Mouse (Mus musculus) hindbrain, embryonic 16.5 days (tissue): ENCODE data around the gene Dock4. TPM values are rescaled to one million over a fixed set of nuclear protein-coding genes. Genes with fewer than 3 reads are reported as not detected.
"Not testable (repeated sequence)": the region's sequence is repeated elsewhere in the genome, so short reads cannot be mapped to it uniquely, and the experiment has no call there.

ENCODE experiments used
- ATAC-seq: fragments of 200-750 bp; cut with Nextera tagmentation; 2 replicates; pipeline ENCODE4 v1.8.0; 2017; ENCODE audit warnings: moderate TSS enrichment, moderate library complexity
- H3K27ac ChIP-seq: fragments of 300-500 bp; sonication (generic); 2 replicates; pipeline ENCODE4 v1.5.1; 2014; ENCODE audit warnings: low read depth, mild to moderate bottlenecking, control low read depth, low read length, moderate library complexity
- H3K27me3 ChIP-seq: fragments of 300-500 bp; sonication (generic); replicated peaks from 2 replicates; pipeline ENCODE4 v1.6.1; 2014; ENCODE audit warnings: low read length; ENCODE audit not compliant: control insufficient read depth, insufficient read depth
- H3K36me3 ChIP-seq: fragments of 300-500 bp; sonication (generic); 2 replicates; pipeline ENCODE4 v1.6.1; 2014; ENCODE audit warnings: mild to moderate bottlenecking, low read length, moderate library complexity, mixed read lengths; ENCODE audit not compliant: control insufficient read depth, insufficient read depth
- H3K4me1 ChIP-seq: fragments of 300-500 bp; sonication (generic); 2 replicates; pipeline ENCODE4 v1.6.1; 2014; ENCODE audit warnings: low read depth, low read length; ENCODE audit not compliant: control insufficient read depth, insufficient read depth
- H3K4me2 ChIP-seq: fragments of 300-500 bp; sonication (generic); 2 replicates; pipeline ENCODE4 v1.6.1; 2014; ENCODE audit warnings: mild to moderate bottlenecking, low read length, control low read depth, moderate library complexity
- H3K4me3 ChIP-seq: fragments of 300-500 bp; sonication (generic); 2 replicates; pipeline ENCODE4 v1.5.1; 2014; ENCODE audit warnings: mild to moderate bottlenecking, low read length, control low read depth, moderate library complexity
- H3K9ac ChIP-seq: fragments of 300-500 bp; sonication (generic); 2 replicates; pipeline ENCODE4 v1.6.1; 2014; ENCODE audit warnings: low read depth, mild to moderate bottlenecking, control low read depth, low read length, moderate library complexity
- H3K9me3 ChIP-seq: fragments of 300-500 bp; sonication (generic); 2 replicates; pipeline ENCODE4 v1.6.1; 2014; ENCODE audit warnings: mild to moderate bottlenecking, low read length, moderate library complexity; ENCODE audit not compliant: control insufficient read depth
- WGBS: fragments of 180-500 bp; shearing (Covaris S2); extraction: QIAGEN DNeasy Blood & Tissue Kit; methylation state at CpG from one replicate; pipeline ENCODE4 v1.1.7; 2014; 5-methylcytosine and 5-hydroxymethylcytosine counted together
- polyA plus RNA-seq: library from polyadenylated mRNA; unstranded; fragments of >200 nt; fragmentation: Nextera tagmentation; extraction: Ambion mirVana; gene quantifications from 2 replicates; pipeline ENCODE4 v1.2.1, GENCODE M21; 2015

The Dock4 gene
- polyA plus RNA-seq, 1 experiment from 2014 or later = 28.9 TPM

DNA sequence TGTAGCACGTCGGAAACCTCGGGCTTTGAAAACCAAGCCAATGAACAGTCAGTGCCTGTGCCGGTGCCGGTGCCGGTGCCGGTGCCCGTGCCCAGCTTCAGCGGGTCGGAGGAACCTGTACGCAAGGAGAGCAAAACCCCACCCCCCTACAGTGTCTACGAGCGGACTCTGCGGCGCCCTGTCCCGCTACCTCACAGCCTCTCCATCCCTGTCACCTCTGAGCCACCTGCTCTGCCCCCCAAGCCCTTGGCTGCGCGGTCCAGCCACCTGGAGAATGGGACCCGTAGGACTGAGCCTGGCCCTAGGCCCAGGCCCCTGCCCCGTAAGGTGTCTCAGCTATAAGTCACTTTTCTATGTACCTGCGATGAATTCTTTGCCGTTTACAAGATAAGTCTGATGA, 398.6 kb downstream of the Dock4 start:
- Histone ChIP-seq H3K27me3 (no peaks in the 10 kb centered on the region), H3K4me2 (no peak overlapping the region), H3K9me3 (no peaks in the 10 kb centered on the region), H3K4me1 (no peaks in the 10 kb centered on the region), H3K4me3 (no peak overlapping the region), H3K36me3 (peaks cover 3% of the 10 kb centered on the region; the same call in 1 of the 2 replicates), H3K9ac (no peak overlapping the region), H3K27ac (no peak overlapping the region)
- ATAC-seq = no peak
- 95% methylated on average over 22 of the region's 22 CpGs for WGBS

GRCm38 (mm10) chr12:40854705-40855367, 409.1 kb downstream of the Dock4 start:
- Histone ChIP-seq H3K4me3 (no peak overlapping the region), H3K36me3 (no peaks in the 10 kb centered on the region), H3K4me1 (no peaks in the 10 kb centered on the region), H3K9me3 (0 out of 2 replicates have a peak, but pooled peaks cover 3% of the 10 kb centered on the region), H3K27ac (no peak overlapping the region), H3K9ac (no peak overlapping the region), H3K4me2 (no peak overlapping the region), H3K27me3 (no peaks in the 10 kb centered on the region)
- ATAC-seq = no peak
- 93% methylated on average over 7 of the region's 7 CpGs for WGBS

DNA sequence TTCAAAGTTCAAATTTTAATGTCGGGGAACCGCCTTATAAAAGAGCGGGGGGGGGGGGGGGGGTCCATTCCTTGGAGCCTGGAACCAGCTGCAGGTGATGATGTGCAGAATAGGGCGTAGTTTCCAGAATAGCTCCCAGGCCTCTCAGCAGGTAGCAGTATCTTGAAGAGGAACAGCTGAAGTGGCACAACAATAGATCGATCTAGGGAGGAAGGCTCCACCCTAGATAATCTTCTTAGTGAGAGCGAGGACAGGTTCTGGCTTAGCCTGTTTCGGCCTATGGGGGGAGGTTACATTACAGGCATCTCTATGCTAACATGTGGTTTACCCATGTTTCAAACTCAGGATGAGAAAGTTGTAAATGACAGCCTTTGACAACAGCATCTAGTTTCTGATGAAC, 411.7 kb downstream of the Dock4 start:
- no peak overlapping the region for H3K27ac ChIP-seq
- 89% methylated on average over 6 of the region's 7 CpGs for WGBS
- H3K27me3 ChIP-seq = no peaks in the 10 kb centered on the region
- 0 out of 2 replicates have a peak, but pooled peaks cover 3% of the 10 kb centered on the region for H3K9me3 ChIP-seq
- H3K36me3 ChIP-seq = no peaks in the 10 kb centered on the region
- no peak overlapping the region for H3K4me3 ChIP-seq
- no peak overlapping the region for H3K4me2 ChIP-seq
- no peaks in the 10 kb centered on the region for H3K4me1 ChIP-seq
- no peak overlapping the region for H3K9ac ChIP-seq
- no peak for ATAC-seq

DNA sequence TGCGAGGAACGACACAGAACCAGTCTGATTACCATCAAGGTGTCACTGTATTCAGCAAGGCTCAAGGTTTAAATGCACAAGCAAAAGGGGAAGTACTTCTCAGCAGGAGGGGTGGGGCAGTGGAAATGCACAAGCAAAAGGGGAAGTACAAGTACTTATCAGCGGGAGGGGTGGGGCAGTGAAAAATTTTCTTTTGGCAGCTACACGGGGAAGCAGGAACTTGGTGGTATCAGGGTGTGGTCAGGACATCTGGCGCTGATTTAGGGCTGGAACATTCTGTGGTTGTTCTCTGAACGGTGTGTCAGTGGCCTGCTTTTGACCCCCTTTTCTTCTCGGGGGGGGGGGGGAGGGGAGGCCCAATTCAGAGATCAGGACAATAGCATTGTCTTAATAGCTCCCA, 413.0 kb downstream of the Dock4 start:
- not testable (repeated sequence) for ATAC-seq, H3K4me2 ChIP-seq
- 79% methylated on average over 6 of the region's 7 CpGs for WGBS

DNA sequence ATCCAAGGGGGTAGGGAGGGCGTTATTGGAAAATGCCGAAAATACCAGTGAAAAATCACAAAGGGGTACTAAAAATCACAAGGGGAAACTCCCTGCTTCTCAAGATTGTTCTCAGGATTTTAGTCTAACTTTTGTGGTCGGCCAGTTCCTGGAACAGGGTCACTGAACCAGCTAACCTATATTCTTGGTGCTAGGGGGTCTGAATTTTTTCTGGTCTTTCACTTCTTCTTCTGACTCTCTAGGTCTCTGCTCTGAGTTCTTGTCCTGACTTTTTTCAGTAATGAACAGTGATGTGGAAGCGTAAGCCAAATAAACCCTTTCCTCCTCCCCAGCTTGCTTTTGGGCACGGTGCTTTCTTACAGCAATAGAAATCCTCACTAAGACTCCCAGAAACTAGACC, 424.6 kb downstream of the Dock4 start:
- Histone ChIP-seq H3K4me3 (no peak overlapping the region), H3K27ac (no peak overlapping the region), H3K4me1 (no peaks in the 10 kb centered on the region), H3K9ac (no peak overlapping the region), H3K27me3 (no peaks in the 10 kb centered on the region), H3K9me3 (no peaks in the 10 kb centered on the region), H3K36me3 (no peaks in the 10 kb centered on the region), H3K4me2 (no peak overlapping the region)
- no peak for ATAC-seq
- 96% methylated on average over 5 of the region's 5 CpGs for WGBS

More for the DNA sequence above, 413.0 kb downstream of the Dock4 start:
- H3K9me3 ChIP-seq, H3K4me3 ChIP-seq, H3K27me3 ChIP-seq, H3K9ac ChIP-seq, H3K27ac ChIP-seq, H3K4me1 ChIP-seq, H3K36me3 ChIP-seq: not testable (repeated sequence)

DNA sequence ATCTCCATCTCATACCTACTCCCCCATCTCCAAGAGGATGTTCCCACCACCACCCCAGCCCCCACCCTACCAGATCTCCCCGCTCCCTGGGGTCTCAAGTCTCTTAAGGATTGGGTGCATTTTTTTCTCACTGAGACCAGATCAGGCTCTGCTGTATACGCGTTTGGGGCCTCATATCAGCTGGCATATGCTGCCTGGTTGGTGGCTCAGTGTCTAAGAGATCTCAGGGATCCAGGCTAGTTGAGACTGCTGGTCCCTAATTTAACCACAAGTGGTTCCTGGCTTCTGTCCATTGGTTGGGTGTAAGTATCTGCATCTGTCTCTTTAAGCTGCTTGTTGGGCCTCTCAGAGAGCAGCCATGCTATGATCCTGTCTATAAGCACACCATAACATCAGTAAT, 427.0 kb downstream of the Dock4 start:
- Histone ChIP-seq H3K4me3 (no peak overlapping the region), H3K4me1 (no peaks in the 10 kb centered on the region), H3K9me3 (no peaks in the 10 kb centered on the region), H3K4me2 (no peak overlapping the region), H3K9ac (no peak overlapping the region), H3K36me3 (no peaks in the 10 kb centered on the region), H3K27me3 (no peaks in the 10 kb centered on the region), H3K27ac (no peak overlapping the region)
- ATAC-seq = no peak
- 98% methylated on average over 3 of the region's 3 CpGs for WGBS

DNA sequence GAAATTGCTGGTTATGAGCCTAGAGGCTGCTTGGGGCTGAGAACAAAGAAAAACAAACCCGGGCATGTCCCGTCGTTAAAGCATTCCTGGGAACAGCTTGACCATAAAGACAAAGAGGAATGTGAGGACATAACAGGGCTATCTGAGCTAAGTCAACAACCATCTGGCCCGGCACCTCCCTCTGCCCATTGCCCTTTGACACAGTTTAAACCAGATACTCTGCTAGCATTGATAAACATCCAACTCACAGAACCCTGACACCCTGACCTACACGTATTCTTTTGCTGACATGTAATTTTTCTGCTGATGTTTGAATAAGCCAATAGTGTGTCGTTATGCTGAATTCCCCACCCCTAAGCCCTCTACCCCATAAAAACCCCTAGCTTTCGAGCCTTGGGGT, 427.5 kb downstream of the Dock4 start:
- ATAC-seq, H3K36me3 ChIP-seq, H3K27me3 ChIP-seq, H3K4me1 ChIP-seq, H3K4me2 ChIP-seq, H3K4me3 ChIP-seq, H3K27ac ChIP-seq, H3K9ac ChIP-seq, H3K9me3 ChIP-seq: not testable (repeated sequence)
- 89% methylated on average over 7 of the region's 7 CpGs for WGBS

DNA sequence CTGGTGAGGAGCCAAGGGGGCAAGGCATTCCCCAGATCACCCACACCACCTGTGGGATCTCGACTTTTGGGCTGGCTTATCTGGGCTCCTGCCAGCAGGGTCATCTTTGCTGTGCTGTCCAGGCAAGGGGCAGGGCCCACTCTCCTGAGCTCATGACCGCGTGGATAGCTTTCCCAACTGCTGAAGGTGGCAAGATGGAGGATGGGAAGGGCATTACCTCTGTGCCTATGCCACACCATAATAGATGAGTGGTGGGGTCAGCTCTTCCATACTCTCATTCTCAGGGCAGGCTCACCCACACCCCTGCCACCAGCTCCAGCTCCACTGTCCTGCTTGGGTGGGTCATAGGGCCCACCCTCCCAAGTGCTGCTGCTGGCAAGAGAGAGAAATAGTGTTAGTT, 439.2 kb downstream of the Dock4 start:
- 93% methylated on average over 3 of the region's 3 CpGs for WGBS
- H3K9me3 ChIP-seq = no peaks in the 10 kb centered on the region
- H3K27me3 ChIP-seq = no peaks in the 10 kb centered on the region
- ATAC-seq = no peak
- no peaks in the 10 kb centered on the region for H3K4me1 ChIP-seq
- H3K9ac ChIP-seq = no peak overlapping the region
- H3K4me3 ChIP-seq = no peak overlapping the region
- H3K36me3 ChIP-seq = no peaks in the 10 kb centered on the region
- no peak overlapping the region for H3K27ac ChIP-seq
- no peak overlapping the region for H3K4me2 ChIP-seq

GRCm38 (mm10) chr12:40885377-40885776, 439.6 kb downstream of the Dock4 start:
- ATAC-seq = no peak
- Histone ChIP-seq H3K9ac (no peak overlapping the region), H3K9me3 (no peaks in the 10 kb centered on the region), H3K4me1 (no peaks in the 10 kb centered on the region), H3K4me3 (no peak overlapping the region), H3K27ac (no peak overlapping the region), H3K27me3 (no peaks in the 10 kb centered on the region), H3K4me2 (no peak overlapping the region), H3K36me3 (no peaks in the 10 kb centered on the region)
- 96% methylated on average over 6 of the region's 6 CpGs for WGBS

GRCm38 (mm10) chr12:40887496-40887895, 441.7 kb downstream of the Dock4 start:
- Histone ChIP-seq H3K9ac (no peak overlapping the region), H3K9me3 (no peaks in the 10 kb centered on the region), H3K4me1 (no peaks in the 10 kb centered on the region), H3K27me3 (no peaks in the 10 kb centered on the region), H3K27ac (no peak overlapping the region), H3K36me3 (no peaks in the 10 kb centered on the region), H3K4me3 (no peak overlapping the region), H3K4me2 (no peak overlapping the region)
- 57% methylated on average over 2 of the region's 2 CpGs for WGBS
- no peak for ATAC-seq
